Mouse (Mus musculus): ENCODE data around the gene Atp6v0b. TPM values are rescaled to one million over a fixed set of nuclear protein-coding genes. Genes with fewer than 3 reads are reported as not detected.

Gene Atp6v0b
- polyA plus RNA-seq, 1 experiment from 2014 or later: 159 TPM

DNA sequence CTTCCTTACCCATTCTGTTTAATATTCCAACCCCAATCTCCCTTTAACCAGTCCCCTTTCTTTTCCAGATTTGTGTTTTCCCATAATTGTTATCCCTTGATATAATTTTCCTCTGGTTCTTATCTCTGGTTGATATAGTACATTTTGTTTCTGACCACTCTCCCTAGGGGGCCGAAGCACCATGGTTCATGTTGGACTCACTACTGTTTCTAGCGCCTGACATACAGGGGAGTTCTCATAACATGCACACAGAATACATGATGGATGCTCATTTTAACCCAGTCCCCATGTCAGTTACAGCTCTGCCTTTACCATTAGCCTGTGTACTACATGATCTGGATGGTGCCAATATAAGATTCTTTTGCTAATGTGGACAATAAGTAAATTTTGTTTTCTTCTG lies 787 bp upstream of the Atp6v0b start:
- peaks cover 16% of the 10 kb centered on the region for H3K27me3 ChIP-seq
- ATAC-seq (ENCODE audit: low read depth): no peak
- peak overlapping the region; percentile 88 for H3K4me2 ChIP-seq
- peak overlapping the region; percentile 91 for H3K4me3 ChIP-seq (replicated peaks)
- WGBS (ENCODE audit: insufficient replicate concordance): 63% methylated on average over 2 of the region's 2 CpGs
- no peak for DNase-seq
- H3K9me3 ChIP-seq (replicated peaks): no peaks in the 10 kb centered on the region
- H3K36me3 ChIP-seq: peaks cover 44% of the 10 kb centered on the region
- peak overlapping the region; percentile 34 for H3K27ac ChIP-seq
- peaks cover 61% of the 10 kb centered on the region for H3K4me1 ChIP-seq (replicated peaks)
- peak overlapping the region; percentile 97; the same call in 1 of the 2 replicates for H3K9ac ChIP-seq

DNA sequence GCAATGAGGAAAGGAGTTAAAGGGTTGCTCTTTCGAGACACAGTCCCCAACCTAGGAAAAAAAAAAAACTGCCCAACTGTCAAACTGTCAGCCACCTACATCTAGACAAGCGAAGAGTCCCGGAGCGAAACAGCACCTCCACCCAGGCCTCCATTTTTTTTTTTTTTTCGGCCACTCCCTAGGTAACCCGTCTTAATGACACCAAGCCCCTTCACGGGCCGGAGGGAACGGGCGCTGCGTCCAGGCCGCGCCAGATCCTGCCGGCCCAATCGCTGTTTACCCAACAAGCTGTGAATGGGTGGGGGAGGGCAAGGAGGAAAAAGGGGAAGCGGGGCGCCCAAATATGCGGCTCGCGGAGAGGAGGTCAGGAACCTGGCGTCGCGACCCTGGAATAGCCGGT lies 489 bp downstream of the Atp6v0b start:
- Histone ChIP-seq H3K36me3 (peaks cover 44% of the 10 kb centered on the region), H3K9me3 (replicated peaks) (no peaks in the 10 kb centered on the region), H3K4me1 (replicated peaks) (peaks cover 62% of the 10 kb centered on the region), H3K9ac (peak overlapping the region; percentile 97), H3K27me3 (peaks cover 28% of the 10 kb centered on the region), H3K4me3 (replicated peaks) (peak overlapping the region; percentile 91), H3K4me2 (peak overlapping the region; percentile 88), H3K27ac (peak overlapping the region; percentile 89)
- ATAC-seq (ENCODE audit: low read depth) (peak; percentile 39), DNase-seq (peak; percentile 41)
- under 1% methylated on average over 24 of the region's 24 CpGs for WGBS (ENCODE audit: insufficient replicate concordance)

GRCm38 (mm10) chr4:117885994-117886393 lies 1.1 kb downstream of the Atp6v0b start:
- Histone ChIP-seq H3K4me3 (replicated peaks) (peak overlapping the region; percentile 91), H3K4me1 (replicated peaks) (peaks cover 57% of the 10 kb centered on the region), H3K9me3 (replicated peaks) (no peaks in the 10 kb centered on the region), H3K36me3 (peaks cover 47% of the 10 kb centered on the region), H3K4me2 (peak overlapping the region; percentile 88), H3K9ac (peak overlapping the region; percentile 97), H3K27me3 (peaks cover 35% of the 10 kb centered on the region), H3K27ac (peak overlapping the region; percentile 89)
- ATAC-seq (ENCODE audit: low read depth) (no peak), DNase-seq (no peak)
- WGBS (ENCODE audit: insufficient replicate concordance): 70% methylated on average over 9 of the region's 9 CpGs

GRCm38 (mm10) chr4:117885093-117885492 lies 2.0 kb downstream of the Atp6v0b start:
- WGBS (ENCODE audit: insufficient replicate concordance): 89% methylated on average over 10 of the region's 10 CpGs
- ATAC-seq (ENCODE audit: low read depth): no peak

DNA sequence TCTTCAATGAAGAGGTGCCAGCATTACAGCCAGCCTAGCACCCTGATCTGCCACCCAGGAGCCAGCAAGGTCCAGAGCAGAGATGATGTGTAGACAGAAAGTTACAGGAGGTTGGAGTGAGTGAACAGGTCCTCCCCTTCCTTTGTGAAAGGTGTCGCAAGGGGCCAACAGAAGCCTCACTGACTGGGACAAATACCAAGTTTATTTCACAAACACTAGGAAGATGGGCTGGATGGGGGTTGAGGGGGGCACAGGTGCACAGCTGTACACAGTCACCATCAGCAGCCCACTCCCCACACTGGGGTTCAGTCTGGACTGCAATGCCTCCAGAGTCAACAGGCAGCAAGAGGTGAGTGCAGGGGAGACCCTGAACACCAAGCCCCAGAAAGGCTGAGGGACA lies 3.0 kb downstream of the Atp6v0b start:
- 0 out of 2 replicates have a peak overlapping the region, but pooled peaks have one; percentile 9 for H3K9ac ChIP-seq
- H3K4me1 ChIP-seq (replicated peaks): peaks cover 49% of the 10 kb centered on the region
- H3K4me3 ChIP-seq (replicated peaks): peak overlapping the region; percentile 66
- peaks cover 45% of the 10 kb centered on the region for H3K27me3 ChIP-seq
- no peaks in the 10 kb centered on the region for H3K9me3 ChIP-seq (replicated peaks)
- H3K36me3 ChIP-seq: peaks cover 29% of the 10 kb centered on the region
- no peak for DNase-seq
- WGBS (ENCODE audit: insufficient replicate concordance): 94% methylated on average over 1 of the region's 1 CpGs
- H3K27ac ChIP-seq: no peak overlapping the region
- ATAC-seq (ENCODE audit: low read depth): no peak
- H3K4me2 ChIP-seq: peak overlapping the region; percentile 93

More at GRCm38 (mm10) chr4:117885093-117885492, 2.0 kb downstream of the Atp6v0b start:
- Histone ChIP-seq H3K4me2 (peak overlapping the region; percentile 88; the same call in 1 of the 2 replicates), H3K9ac (0 out of 2 replicates have a peak overlapping the region, but pooled peaks have one; percentile 26), H3K4me3 (replicated peaks) (no peak overlapping the region; the same call in 1 of the 2 replicates), H3K36me3 (peaks cover 39% of the 10 kb centered on the region), H3K9me3 (replicated peaks) (no peaks in the 10 kb centered on the region), H3K4me1 (replicated peaks) (peaks cover 49% of the 10 kb centered on the region), H3K27me3 (peaks cover 44% of the 10 kb centered on the region), H3K27ac (no peak overlapping the region)
- DNase-seq: no peak

DNA sequence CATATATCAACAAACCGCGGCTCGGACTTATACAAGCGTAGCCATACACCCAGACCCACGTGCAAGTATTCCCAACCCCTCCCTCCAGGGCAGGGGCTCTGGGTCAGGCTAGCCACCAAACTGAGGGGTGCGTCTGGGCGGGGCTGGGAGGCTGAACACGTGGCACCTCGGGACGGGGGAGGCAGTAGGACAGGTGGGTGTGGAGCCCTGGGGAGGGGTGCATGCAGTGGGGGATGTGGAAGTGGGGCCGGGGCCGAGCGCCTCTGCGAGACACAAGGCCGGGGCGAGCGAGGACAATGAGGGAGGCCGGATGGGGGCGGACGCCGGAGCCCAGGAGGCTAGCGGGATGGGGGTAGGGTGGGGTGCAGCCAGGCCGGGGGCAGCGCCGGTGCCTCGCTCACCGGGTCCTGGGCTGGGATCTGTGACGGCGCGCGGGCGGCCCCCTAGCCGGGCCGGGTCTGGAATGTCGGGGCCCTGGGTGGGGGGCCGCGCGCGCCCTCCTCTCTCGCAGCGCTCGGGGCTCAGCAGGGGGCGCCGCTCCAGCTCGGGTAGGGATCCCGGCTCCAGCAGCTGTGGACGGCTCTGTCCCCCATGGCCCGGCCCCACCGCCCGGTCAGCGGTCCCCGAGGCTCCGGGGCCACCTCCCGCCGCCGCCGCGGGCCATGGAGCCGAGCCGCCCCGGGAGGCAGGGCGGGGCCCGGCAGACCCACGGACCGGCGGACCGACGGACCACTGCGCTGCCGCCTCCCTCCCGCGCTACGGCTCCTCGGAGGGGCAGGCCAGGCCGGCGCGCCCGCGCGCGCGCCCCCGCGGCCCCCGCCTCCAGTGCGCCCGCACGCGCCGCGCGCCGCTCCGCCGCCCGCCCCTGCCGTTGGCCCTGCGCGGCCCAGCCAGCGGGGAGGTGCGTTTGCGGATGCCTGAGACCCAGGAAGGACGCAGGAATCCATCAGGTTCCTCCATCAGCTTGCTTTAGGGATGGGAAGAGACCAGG lies 4.1 kb downstream of the Atp6v0b start, which contains the start of gene B4galt2:
Gene B4galt2, minus strand, starts transcription at position 787 of the 991 bp plus-strand sequence.
- Histone ChIP-seq H3K27me3 (peaks cover 45% of the 10 kb centered on the region), H3K4me3 (replicated peaks) (peak within 1 kb of the TSS; percentile 66), H3K4me1 (replicated peaks) (peaks cover 47% of the 10 kb centered on the region), H3K36me3 (peaks cover 27% of the 10 kb centered on the region), H3K27ac (no peak within 1 kb of the TSS), H3K9me3 (replicated peaks) (no peaks in the 10 kb centered on the region), H3K4me2 (peak within 1 kb of the TSS; percentile 93), H3K9ac (peak within 1 kb of the TSS; percentile 68)
- DNase-seq (no peak), ATAC-seq (ENCODE audit: low read depth) (0 out of 2 replicates have a peak, but pooled peaks have one; percentile 3)
- WGBS (ENCODE audit: insufficient replicate concordance): 3% methylated on average over 75 of the region's 103 CpGs

DNA sequence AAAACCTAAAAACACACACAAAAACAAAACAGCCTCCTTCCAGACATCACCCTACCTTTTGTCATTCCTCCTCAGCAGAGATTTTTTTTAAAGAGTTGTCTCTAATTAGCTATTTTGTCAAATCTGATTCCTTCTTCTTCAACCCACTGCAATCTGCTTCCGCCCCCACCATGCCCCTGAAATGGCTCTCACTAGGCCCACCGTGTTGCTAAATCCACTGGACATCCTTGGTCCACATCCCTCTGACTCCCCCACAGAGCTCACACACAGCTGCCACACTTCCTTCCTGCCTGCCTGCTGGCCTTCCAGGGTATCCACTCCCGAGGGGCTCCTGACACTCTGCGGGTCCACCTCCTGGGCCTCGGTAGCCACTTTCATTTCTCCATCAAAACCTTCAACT lies 8.4 kb downstream of the Atp6v0b start:
- H3K27me3 ChIP-seq: peaks cover 37% of the 10 kb centered on the region
- H3K4me1 ChIP-seq (replicated peaks): peaks cover 13% of the 10 kb centered on the region
- 58% methylated on average over 5 of the region's 5 CpGs for WGBS (ENCODE audit: insufficient replicate concordance)
- no peak overlapping the region for H3K27ac ChIP-seq
- ATAC-seq (ENCODE audit: low read depth) (no peak), DNase-seq (no peak)
- no peak overlapping the region for H3K9ac ChIP-seq
- H3K4me2 ChIP-seq: no peak overlapping the region
- no peak overlapping the region for H3K4me3 ChIP-seq (replicated peaks)
- no peaks in the 10 kb centered on the region for H3K9me3 ChIP-seq (replicated peaks)
- H3K36me3 ChIP-seq: peaks cover 6% of the 10 kb centered on the region; the same call in 1 of the 2 replicates

- Histone ChIP-seq H3K36me3 (0 out of 2 replicates have a peak, but pooled peaks cover 6% of the 10 kb centered on the region), H3K9ac (no peak overlapping the region), H3K4me3 (replicated peaks) (no peak overlapping the region), H3K4me1 (replicated peaks) (peaks cover 10% of the 10 kb centered on the region), H3K27me3 (peaks cover 33% of the 10 kb centered on the region), H3K27ac (no peak overlapping the region), H3K4me2 (no peak overlapping the region), H3K9me3 (replicated peaks) (no peaks in the 10 kb centered on the region)
- ATAC-seq (ENCODE audit: low read depth): no peak
- DNase-seq: no peak
- WGBS (ENCODE audit: insufficient replicate concordance): 66% methylated on average over 10 of the region's 10 CpGs
Observed at GRCm38 (mm10) chr4:117878301-117878700, 8.8 kb downstream of the Atp6v0b start.

- Histone ChIP-seq H3K9me3 (replicated peaks) (no peaks in the 10 kb centered on the region), H3K9ac (no peak overlapping the region), H3K27ac (no peak overlapping the region), H3K4me3 (replicated peaks) (no peak overlapping the region), H3K36me3 (peaks cover 24% of the 10 kb centered on the region), H3K27me3 (no peaks in the 10 kb centered on the region; the same call in 1 of the 2 replicates), H3K4me2 (no peak overlapping the region), H3K4me1 (replicated peaks) (peaks cover 48% of the 10 kb centered on the region)
- 86% methylated on average over 9 of the region's 9 CpGs for WGBS (ENCODE audit: insufficient replicate concordance)
- no peak for DNase-seq
- no peak for ATAC-seq (ENCODE audit: low read depth)
Observed at GRCm38 (mm10) chr4:117873615-117874014, 13.5 kb downstream of the Atp6v0b start.

DNA sequence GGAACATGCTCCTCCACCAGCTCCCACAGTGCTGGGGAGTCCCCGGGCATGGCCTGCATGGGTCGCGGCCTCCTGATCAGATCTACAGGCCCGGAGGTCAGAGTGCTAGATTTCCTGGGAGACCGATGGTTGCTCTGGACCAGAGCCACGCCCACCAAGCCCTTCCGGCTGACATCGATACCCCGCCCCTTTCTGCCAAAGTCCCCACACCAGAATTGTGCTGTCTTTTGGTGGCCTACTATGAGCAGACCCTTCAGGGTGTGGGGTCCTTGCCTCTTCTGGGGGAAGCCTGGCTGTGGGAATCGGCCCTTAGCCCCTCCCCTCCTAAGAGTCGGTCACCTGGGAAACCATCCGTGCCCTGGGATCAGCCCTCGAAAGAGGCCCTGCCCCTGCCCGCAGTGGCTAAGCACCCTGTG lies 14.7 kb downstream of the Atp6v0b start, which contains the start of gene Ccdc24:
Gene Ccdc24, minus strand, starts transcription at position 87 of the 416 bp plus-strand sequence.
- ATAC-seq (ENCODE audit: low read depth) (peak; percentile 52), DNase-seq (peak; percentile 57)
- Histone ChIP-seq H3K4me3 (replicated peaks) (peak within 1 kb of the TSS; percentile 43), H3K27me3 (peaks cover 6% of the 10 kb centered on the region), H3K9ac (peak within 1 kb of the TSS; percentile 56), H3K4me1 (replicated peaks) (peaks cover 59% of the 10 kb centered on the region), H3K9me3 (replicated peaks) (no peaks in the 10 kb centered on the region), H3K27ac (peak within 1 kb of the TSS; percentile 80), H3K36me3 (peaks cover 36% of the 10 kb centered on the region), H3K4me2 (peak within 1 kb of the TSS; percentile 65)
- WGBS (ENCODE audit: insufficient replicate concordance): 17% methylated on average over 14 of the region's 14 CpGs

- peak overlapping the region; percentile 56 for H3K9ac ChIP-seq
- peak overlapping the region; percentile 43 for H3K4me3 ChIP-seq (replicated peaks)
- peak; percentile 70 for DNase-seq
- ATAC-seq (ENCODE audit: low read depth): peak; percentile 58
- peaks cover 66% of the 10 kb centered on the region for H3K4me1 ChIP-seq (replicated peaks)
- H3K27ac ChIP-seq: peak overlapping the region; percentile 80
- peaks cover 43% of the 10 kb centered on the region for H3K36me3 ChIP-seq
- peaks cover 9% of the 10 kb centered on the region for H3K27me3 ChIP-seq
- 40% methylated on average over 7 of the region's 7 CpGs for WGBS (ENCODE audit: insufficient replicate concordance)
- no peaks in the 10 kb centered on the region for H3K9me3 ChIP-seq (replicated peaks)
- peak overlapping the region; percentile 65 for H3K4me2 ChIP-seq
Observed at GRCm38 (mm10) chr4:117871787-117872186, 15.3 kb downstream of the Atp6v0b start.
